9 mouse cellular contexts compared by ENCODE assay signal in the genomic region with DNA sequence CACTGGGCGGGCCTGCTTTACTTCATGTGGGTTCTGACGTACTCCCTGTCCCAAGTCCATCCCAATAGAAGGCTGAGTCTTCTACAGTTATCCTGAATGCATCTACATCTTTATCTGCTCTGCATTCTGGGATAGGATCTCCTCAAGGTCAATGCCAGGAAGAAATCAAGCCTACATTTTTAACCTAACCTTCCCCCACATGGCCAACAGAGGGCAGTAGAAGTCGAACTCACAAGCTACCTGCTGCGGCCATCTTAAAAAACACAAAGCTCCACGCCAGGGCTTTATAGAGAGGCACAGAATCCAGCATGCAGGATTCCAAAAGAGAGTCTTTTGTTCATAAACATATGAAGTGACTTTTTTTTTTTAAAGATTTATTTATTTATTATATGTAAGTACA. TPM values are rescaled to one million over a fixed set of nuclear protein-coding genes. Genes with fewer than 3 reads are reported as not detected.
DNase-seq lines count a peak whose midpoint lies in the region; ATAC-seq lines count a peak whose summit lies in the region.
"Had no signal": no experiment of that assay in that cellular context is flagged by ENCODE, and none has a peak within 500 bp of the region (broad histone marks: within the 10 kb centered on the region; RNA-seq: fewer than 3 reads in every experiment).

No protein-coding gene starts in this region.

- DNase-seq in kidney, adult 9 months: peak; percentile 40
- DNase-seq in kidney, postnatal 14 days: no peak
- DNase-seq in ES-CJ7 (ENCODE audit: low read depth, low spot score): peak; percentile 92
- peak; percentile 49 for DNase-seq in c-Kit-positive CD71-positive TER-119-positive erythroid progenitor cells, embryonic 14.5 days (ENCODE audit: low spot score)
- DNase-seq in right cerebral cortex, adult 18-20 months: no peak
- no peak for DNase-seq in gastrocnemius, adult 18-20 months (ENCODE audit: low spot score)
- DNase-seq in frontal cortex, adult 2 months (ENCODE audit: extremely low spot score in 1 of 2, low spot score in 1 of 2): no peak

- peak; percentile 66; the same call in 1 of the 2 replicates for ATAC-seq in neutrophil, adult 5-6 weeks (ENCODE audit: extremely low read depth, insufficient number of reproducible peaks, low FRiP score, poor library complexity, severe bottlenecking)
- ATAC-seq: hindbrain, embryonic 16.5 days had no signal

RNA-seq across cellular contexts. Expression of a gene that starts 25.1 kb away (rescaled TPM):
- total RNA-seq in neutrophil, adult 5-6 weeks (2017): not detected in 2 replicates
- not detected for total RNA-seq in gastrocnemius, adult 18-20 months (2021)
- 0.08 TPM in 1 of 2 replicates, not detected in the other for polyA plus RNA-seq in frontal cortex, adult 2 months (2012; rRNA removed)
- polyA plus RNA-seq: hindbrain, embryonic 16.5 days had no signal

RNA-seq across cellular contexts. Expression of a gene that starts 30.0 kb away (rescaled TPM):
- total RNA-seq in neutrophil, adult 5-6 weeks (2017): 16.9 and 21.1 TPM in 2 replicates
- 1 to 10 TPM; 5.5 to 6.3 TPM for total RNA-seq in gastrocnemius, adult 18-20 months (2021)
- polyA plus RNA-seq in frontal cortex, adult 2 months (2012; rRNA removed): 28.2 and 29.4 TPM in 2 replicates

RNA-seq across cellular contexts. Expression of a gene that starts 35.5 kb away (rescaled TPM):
- total RNA-seq in neutrophil, adult 5-6 weeks (2017): 57.0 and 59.7 TPM in 2 replicates
- 1 to 10 TPM; 8.0 to 8.3 TPM for total RNA-seq in gastrocnemius, adult 18-20 months (2021)
- 29.9 and 31.5 TPM in 2 replicates for polyA plus RNA-seq in frontal cortex, adult 2 months (2012; rRNA removed)

Comparison
In these comparisons a context has a peak if more than half of its experiments do, and no peak if none do; other contexts are left out.
1. DNase-seq: peak in kidney, adult 9 months (single experiment), ES-CJ7 (single experiment) and c-Kit-positive CD71-positive TER-119-positive erythroid progenitor cells, embryonic 14.5 days (single experiment); none in kidney, postnatal 14 days (single experiment), right cerebral cortex, adult 18-20 months (single experiment), gastrocnemius, adult 18-20 months (single experiment) and frontal cortex, adult 2 months (0 of 2).